Mouse (Mus musculus) spleen, postnatal 36 days (tissue): ENCODE measurements around the gene Chst15.
A peak's percentile ranks its signal among the peaks of the same experiment; 100 is the strongest.

Experiments
- DNase-seq, 2 experiments: peaks; one replicate each; pipeline ENCODE4 v3.0.0; 2022; ENCODE audit warnings: low spot score in 2 of 2, mixed read lengths in 1 of 2

Gene Chst15

GRCm38 (mm10) chr7:132336781-132337180 is 19.8 kb upstream of the Chst15 start:
- no peak for DNase-seq

GRCm38 (mm10) chr7:132335367-132335766 is 18.3 kb upstream of the Chst15 start:
- peak; percentile 64 for DNase-seq

GRCm38 (mm10) chr7:132333078-132333477 is 16.1 kb upstream of the Chst15 start:
- DNase-seq = peak in 1 of 2 experiments; percentile 45

GRCm38 (mm10) chr7:132332176-132332575 is 15.1 kb upstream of the Chst15 start:
- DNase-seq = no peak

- DNase-seq = no peak
Measured at GRCm38 (mm10) chr7:132330179-132330578, 13.2 kb upstream of the Chst15 start.

- DNase-seq = no peak
Measured at GRCm38 (mm10) chr7:132328648-132329047, 11.6 kb upstream of the Chst15 start.

- DNase-seq = peak in 1 of 2 experiments; percentile 23
Measured at GRCm38 (mm10) chr7:132325549-132326331, 8.7 kb upstream of the Chst15 start.

GRCm38 (mm10) chr7:132323430-132323829 is 6.4 kb upstream of the Chst15 start:
- peak; percentile 85 to 88 for DNase-seq

GRCm38 (mm10) chr7:132321392-132321958 is 4.4 kb upstream of the Chst15 start:
- DNase-seq = no peak

GRCm38 (mm10) chr7:132316101-132317035 is 660 bp downstream of the Chst15 start:
- DNase-seq = peak; percentile 82 to 85

GRCm38 (mm10) chr7:132315149-132316091 is 1.6 kb downstream of the Chst15 start:
- DNase-seq = peak; percentile 75 to 79

- no peak for DNase-seq
Measured at GRCm38 (mm10) chr7:132312396-132312795, 4.6 kb downstream of the Chst15 start.

- no peak for DNase-seq
Measured at GRCm38 (mm10) chr7:132308537-132309191, 8.4 kb downstream of the Chst15 start.

- DNase-seq = no peak
Measured at GRCm38 (mm10) chr7:132307722-132308271, 9.2 kb downstream of the Chst15 start.

- DNase-seq = no peak
Measured at GRCm38 (mm10) chr7:132306671-132307412, 10.2 kb downstream of the Chst15 start.

GRCm38 (mm10) chr7:132305492-132306375 is 11.3 kb downstream of the Chst15 start:
- DNase-seq = peak; percentile 62 to 65

- peak; percentile 38 to 42 for DNase-seq
Measured at GRCm38 (mm10) chr7:132304424-132305085, 12.5 kb downstream of the Chst15 start.

- DNase-seq = no peak
Measured at GRCm38 (mm10) chr7:132303988-132304387, 13.0 kb downstream of the Chst15 start.
